Mouse (Mus musculus) right cerebral cortex, postnatal 25 days (tissue): Measurements from ENCODE around the gene Cyp4f39.
"Not testable (repeated sequence)": the region's sequence is repeated elsewhere in the genome, so short reads cannot be mapped to it uniquely, and the experiment has no call there.

Source experiments
- DNase-seq: peaks from one replicate; pipeline ENCODE4 v3.0.0; 2022

Gene Cyp4f39

GRCm38 (mm10) chr17:32532356-32532755 is 79.8 kb downstream of the Cyp4f39 start:
- DNase-seq, result not testable (repeated sequence)

DNA sequence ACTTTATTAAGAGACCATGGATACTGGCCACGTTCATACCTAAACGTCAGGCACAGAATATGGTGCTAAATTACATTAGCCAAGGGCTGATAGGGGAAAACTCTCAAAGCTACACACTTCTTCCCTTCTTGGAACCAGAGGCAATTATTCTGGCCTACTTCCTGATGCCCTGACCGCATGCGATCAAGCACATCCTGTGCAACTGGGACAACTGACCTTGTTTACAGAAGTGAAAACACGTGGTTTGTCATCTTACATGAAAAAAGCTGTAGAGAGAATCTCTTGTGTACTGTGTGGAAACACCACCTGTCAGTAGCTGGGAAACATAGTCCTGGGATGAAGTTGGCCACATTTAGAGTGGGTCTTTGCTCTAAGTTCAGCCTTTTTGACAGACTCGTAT is 81.5 kb downstream of the Cyp4f39 start:
- no peak for DNase-seq

- DNase-seq, result peak; percentile 75
These were observed 83.7 kb downstream of the Cyp4f39 start, which contains the start of gene Cyp4f16 for GRCm38 (mm10) chr17:32536051-32536866. Cyp4f16 (plus strand) TSS chr17:32536558.

DNA sequence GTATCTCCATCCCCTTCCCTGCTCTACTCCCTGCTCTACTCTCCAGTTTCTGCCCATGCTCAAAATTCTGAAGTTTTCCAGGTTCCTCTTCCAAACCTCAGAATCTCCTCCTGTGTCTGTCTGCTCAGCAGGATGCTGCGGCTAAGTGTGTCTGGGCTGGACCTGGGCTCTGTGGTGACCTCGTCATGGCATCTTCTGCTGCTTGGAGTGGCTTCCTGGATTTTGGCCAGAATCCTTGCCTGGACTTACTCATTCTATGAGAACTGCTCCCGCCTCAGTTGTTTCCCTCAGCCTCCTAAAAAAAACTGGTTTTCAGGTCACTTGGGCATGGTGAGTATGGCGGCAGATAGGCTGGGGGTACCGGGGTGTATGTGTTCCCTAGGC is 84.3 kb downstream of the Cyp4f39 start:
- no peak for DNase-seq
